Mouse (Mus musculus): ENCODE results near the gene Top2a.

Gene Top2a

DNA sequence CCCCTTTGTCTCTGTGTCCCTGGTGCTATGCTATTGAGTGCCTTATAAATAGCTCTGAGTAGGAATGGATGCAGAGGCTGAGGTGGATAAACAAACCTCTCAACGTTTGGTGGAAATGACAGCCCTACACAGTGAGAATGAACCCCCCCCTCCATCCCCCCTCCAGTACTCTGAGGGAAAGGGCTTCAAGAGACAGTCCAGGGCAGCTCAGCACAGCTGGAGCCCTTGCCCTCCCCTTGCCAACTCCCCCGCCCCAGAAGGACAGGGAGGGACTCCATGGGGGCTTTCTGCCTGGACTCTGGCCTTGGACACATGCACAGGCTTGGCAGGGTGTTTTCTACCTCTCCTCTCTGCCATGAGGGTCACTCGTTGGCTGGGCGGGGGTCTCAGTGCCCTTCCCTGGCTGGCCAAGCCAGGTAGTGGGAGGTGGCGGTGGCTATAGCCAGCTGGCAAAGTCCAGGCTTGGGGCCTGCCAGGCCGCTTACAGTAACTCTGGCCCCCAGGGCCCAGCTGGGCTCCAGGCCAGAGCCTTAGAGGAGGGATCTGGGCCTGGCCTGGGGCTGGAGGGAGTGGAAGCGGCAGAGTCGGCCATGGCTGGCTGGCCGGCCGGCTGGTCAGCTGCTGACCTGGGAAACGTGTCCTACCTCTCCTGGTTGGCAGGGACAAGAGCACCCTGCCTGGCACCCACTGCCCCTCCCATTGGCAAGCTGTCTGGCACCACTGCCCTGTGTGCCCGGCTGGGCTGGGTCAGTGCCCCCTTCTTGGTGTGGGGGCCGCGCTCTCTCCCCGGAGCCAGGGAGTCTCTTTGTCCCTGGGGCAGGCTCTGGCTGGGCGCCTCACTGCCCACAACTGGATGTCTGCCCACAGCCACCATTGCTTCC lies 72.7 kb downstream of the Top2a start:
- in situ Hi-C loops (cut with MseI, MboI): no loop called here

DNA sequence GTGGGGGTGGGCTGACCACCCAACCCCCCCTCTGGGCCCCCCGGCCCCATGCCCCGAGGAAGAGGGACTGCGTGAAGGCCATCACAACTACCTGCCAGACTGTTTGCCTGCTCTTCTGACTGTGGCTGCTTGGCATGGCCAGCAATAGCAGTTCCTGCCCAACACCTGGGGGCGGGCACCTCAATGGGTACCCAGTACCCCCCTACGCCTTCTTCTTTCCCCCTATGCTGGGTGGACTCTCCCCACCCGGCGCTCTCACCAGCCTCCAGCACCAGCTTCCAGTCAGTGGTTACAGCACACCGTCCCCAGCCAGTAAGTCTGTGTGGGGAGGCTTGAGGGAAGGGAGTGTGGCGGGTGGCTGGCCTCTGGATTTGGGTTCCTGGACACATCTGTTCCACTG lies 73.5 kb downstream of the Top2a start:
- in situ Hi-C loops (cut with MseI, MboI): no loop called here

DNA sequence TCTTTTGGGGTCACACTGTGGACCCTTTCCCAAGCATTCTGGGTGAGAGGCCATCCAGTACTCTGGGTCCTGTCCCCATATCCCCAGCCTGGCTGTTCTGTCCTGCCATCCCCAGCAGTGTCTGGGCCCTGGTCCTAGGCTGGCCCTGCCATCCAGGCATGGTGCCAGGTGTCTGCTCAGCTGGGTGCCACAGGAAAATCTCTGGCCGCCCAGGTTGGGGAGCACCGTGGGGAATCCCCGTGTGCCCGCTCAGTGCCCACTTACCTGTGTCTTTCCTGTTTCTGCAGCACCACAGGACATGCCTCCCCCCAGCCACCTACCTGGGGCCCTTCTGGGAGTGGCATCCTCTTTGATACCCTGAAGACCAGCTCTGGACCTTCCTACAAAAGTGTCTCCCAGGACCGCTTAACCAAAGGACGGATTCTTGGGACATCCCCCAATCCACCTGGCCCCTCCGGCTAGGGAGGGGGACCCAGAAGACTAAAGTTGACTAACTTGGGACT lies 74.0 kb downstream of the Top2a start:
- in situ Hi-C loops (cut with MseI, MboI): no loop called here

GRCm38 (mm10) chr11:98949242-98949957 lies 74.6 kb downstream of the Top2a start:
- in situ Hi-C loops (cut with MseI, MboI): no loop called here

DNA sequence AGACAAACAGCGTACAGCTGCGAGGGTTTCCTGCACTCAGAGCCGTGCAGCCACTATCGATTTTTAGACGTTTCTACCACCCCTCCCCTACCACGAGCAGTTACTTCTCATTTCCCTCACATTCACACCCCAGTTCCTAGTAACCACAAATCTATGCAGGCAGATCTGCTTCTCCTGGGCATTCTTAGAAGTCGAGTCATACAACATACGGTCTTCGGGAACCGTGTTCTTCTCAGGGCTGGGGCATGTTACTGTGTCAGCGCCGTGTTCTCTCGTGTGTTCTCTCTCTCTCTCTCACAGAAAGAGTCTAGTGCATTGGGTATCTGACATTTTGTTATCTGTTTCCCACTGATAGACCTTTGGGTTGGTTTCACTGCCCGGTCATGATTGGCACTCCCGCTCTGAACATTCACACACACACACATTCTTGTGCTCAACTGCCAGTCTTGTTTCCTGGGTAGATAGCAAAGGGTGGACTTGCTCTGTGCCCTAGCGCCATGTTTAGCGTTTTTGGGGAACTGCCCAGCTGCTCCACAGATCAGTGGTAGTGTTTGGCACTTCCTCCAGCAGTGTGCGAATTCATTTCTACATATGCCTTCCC lies 75.9 kb downstream of the Top2a start:
- in situ Hi-C loops (cut with MseI, MboI): no loop called here

DNA sequence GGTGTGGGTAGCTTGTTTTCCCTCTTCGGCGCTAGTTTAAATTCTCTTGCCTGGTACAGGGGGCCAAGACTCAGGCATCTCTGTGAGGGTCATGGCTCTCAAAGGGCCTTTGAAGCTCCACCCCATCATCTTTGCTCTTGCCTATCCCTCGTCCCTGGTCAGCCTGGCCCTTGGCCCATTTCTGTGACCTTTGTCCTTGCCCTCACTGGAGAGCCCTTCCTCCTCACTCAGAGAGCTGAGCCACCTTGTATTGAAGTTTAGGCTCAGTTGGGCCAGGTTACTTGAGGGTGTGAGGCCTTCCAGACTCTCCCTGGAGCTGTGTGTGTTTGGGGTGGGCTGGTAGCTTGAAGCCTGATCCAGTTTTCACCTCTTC lies 78.4 kb downstream of the Top2a start:
- in situ Hi-C loops (cut with MseI, MboI): no loop called here

GRCm38 (mm10) chr11:98944897-98945604 lies 78.9 kb downstream of the Top2a start:
- in situ Hi-C loops (cut with MseI, MboI): no loop called here

- in situ Hi-C loops (cut with MseI, MboI): no loop called here
Observed at GRCm38 (mm10) chr11:98943741-98944461, 80.1 kb downstream of the Top2a start.
